Mouse (Mus musculus) midbrain, embryonic 10.5 days (tissue): ENCODE results near the gene Dnaja4. TPM values are rescaled to one million over a fixed set of nuclear protein-coding genes. Genes with fewer than 3 reads are reported as not detected.

Experiments used
- DNase-seq: peaks from one replicate; pipeline ENCODE4 v3.0.0-alpha.2; 2017; ENCODE audit warnings: low spot score
- H3K27ac ChIP-seq: fragments of 300-500 bp; sonication (generic); replicated peaks from 2 replicates; pipeline ENCODE4 v1.5.1; 2016; ENCODE audit warnings: mild to moderate bottlenecking
- H3K27me3 ChIP-seq: fragments of 300-500 bp; sonication (generic); 2 replicates; pipeline ENCODE4 v1.6.1; 2016; ENCODE audit warnings: low read depth, mild to moderate bottlenecking; ENCODE audit not compliant: poor library complexity, severe bottlenecking
- H3K36me3 ChIP-seq: fragments of 300-500 bp; sonication (generic); 2 replicates; pipeline ENCODE4 v1.6.1; 2016; ENCODE audit warnings: mild to moderate bottlenecking, moderate library complexity
- H3K4me1 ChIP-seq: fragments of 300-500 bp; sonication (generic); 2 replicates; pipeline ENCODE4 v1.6.1; 2016
- H3K4me3 ChIP-seq: fragments of 300-500 bp; sonication (generic); 2 replicates; pipeline ENCODE4 v1.5.1; 2016; ENCODE audit warnings: mild to moderate bottlenecking, moderate library complexity
- H3K9me3 ChIP-seq: fragments of 300-500 bp; sonication (generic); replicated peaks from 2 replicates; pipeline ENCODE4 v1.6.1; 2016; ENCODE audit warnings: mild to moderate bottlenecking
- WGBS: fragments of 180-500 bp; shearing (Covaris S2); methylation state at CpG from one replicate; pipeline ENCODE4 v1.1.7; 2016; 5-methylcytosine and 5-hydroxymethylcytosine counted together
- polyA plus RNA-seq: library from polyadenylated mRNA; unstranded; fragments of >200 nt; fragmentation: Nextera tagmentation; extraction: Ambion mirVana; gene quantifications from 2 replicates; pipeline ENCODE4 v1.2.1, GENCODE M21; 2016

Dnaja4 gene
- polyA plus RNA-seq, 1 experiment from 2014 or later, result 3.1 TPM

GRCm38 (mm10) chr9:54743891-54744290 is 45.2 kb downstream of the Dnaja4 start:
- H3K4me1 ChIP-seq, result peaks cover 35% of the 10 kb centered on the region

DNA sequence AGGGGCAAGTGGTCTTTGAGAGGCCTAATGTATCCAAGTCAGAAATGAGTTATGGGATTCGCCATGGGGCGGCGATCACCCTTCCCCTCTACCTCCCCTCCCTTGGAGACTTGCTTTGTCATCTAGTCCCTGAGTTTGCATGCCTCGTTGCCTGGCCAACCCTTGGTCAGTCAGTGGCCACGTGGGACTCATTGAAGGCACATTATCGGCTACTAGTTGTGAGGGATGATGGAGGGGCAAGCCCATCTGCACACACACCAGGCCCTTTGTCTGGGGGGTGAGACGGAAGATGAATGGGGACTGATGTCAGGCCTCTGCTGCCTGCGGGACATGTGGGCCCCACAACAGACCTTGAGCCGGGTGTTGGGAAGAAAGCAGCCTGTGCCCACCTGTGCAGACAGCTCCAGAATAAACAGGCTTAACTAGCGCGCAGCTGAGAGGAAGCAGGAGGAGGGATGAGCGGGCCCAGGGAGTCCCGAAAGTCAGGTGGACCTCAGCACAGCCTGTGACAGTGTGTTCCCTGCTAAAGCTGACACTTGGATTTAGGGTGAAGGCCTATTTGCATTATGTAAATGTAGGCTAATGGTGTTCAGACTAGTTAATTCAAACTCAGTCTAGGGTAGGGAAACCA is 47.2 kb downstream of the Dnaja4 start:
- whole genome bisulfite sequencing, result 61% methylated on average over 13 of the region's 13 CpGs
- Histone ChIP-seq H3K27ac (peak overlapping the region; percentile 43), H3K27me3 (no peaks in the 10 kb centered on the region), H3K9me3 (no peaks in the 10 kb centered on the region), H3K4me3 (no peak overlapping the region), H3K4me1 (peaks cover 26% of the 10 kb centered on the region), H3K36me3 (no peaks in the 10 kb centered on the region)
- peak; percentile 39 for DNase-seq

More at GRCm38 (mm10) chr9:54743891-54744290, 45.2 kb downstream of the Dnaja4 start:
- Histone ChIP-seq H3K27ac (no peak overlapping the region), H3K27me3 (no peaks in the 10 kb centered on the region), H3K9me3 (no peaks in the 10 kb centered on the region), H3K4me3 (no peak overlapping the region), H3K36me3 (no peaks in the 10 kb centered on the region)
- no peak for DNase-seq
- WGBS, result 84% methylated on average over 4 of the region's 4 CpGs

GRCm38 (mm10) chr9:54750215-54750981 is 51.7 kb downstream of the Dnaja4 start:
- H3K27me3 ChIP-seq, result peaks cover 11% of the 10 kb centered on the region; the same call in 1 of the 2 replicates
- H3K4me3 ChIP-seq, result no peak overlapping the region
- no peak for DNase-seq
- no peaks in the 10 kb centered on the region for H3K36me3 ChIP-seq
- H3K4me1 ChIP-seq, result peaks cover 46% of the 10 kb centered on the region
- 85% methylated on average over 7 of the region's 7 CpGs for WGBS
- H3K27ac ChIP-seq, result peak overlapping the region; percentile 39
- H3K9me3 ChIP-seq, result no peaks in the 10 kb centered on the region

DNA sequence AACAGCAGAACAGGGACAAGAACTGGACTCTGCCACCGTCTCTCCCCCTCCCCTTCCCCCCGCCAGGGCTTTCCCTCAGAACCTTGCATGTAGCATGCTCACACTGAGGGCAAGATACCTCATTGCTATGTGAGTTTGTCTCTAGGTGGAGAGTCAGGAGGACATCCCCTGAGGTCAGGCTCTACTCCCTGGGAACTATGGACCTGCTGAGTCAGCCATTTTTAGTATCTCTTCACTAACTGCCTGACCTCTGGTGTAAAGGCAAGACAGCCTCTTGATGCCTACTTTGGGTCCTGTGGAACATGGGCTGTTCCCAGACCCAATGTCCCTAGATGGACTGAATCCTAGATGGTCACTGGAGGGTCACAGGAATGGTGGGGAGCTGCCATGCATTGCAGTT is 53.0 kb downstream of the Dnaja4 start:
- WGBS, result 90% methylated on average over 2 of the region's 2 CpGs
- peak overlapping the region; percentile 64; the same call in 1 of the 2 replicates for H3K27ac ChIP-seq
- peaks cover 36% of the 10 kb centered on the region for H3K4me1 ChIP-seq

DNA sequence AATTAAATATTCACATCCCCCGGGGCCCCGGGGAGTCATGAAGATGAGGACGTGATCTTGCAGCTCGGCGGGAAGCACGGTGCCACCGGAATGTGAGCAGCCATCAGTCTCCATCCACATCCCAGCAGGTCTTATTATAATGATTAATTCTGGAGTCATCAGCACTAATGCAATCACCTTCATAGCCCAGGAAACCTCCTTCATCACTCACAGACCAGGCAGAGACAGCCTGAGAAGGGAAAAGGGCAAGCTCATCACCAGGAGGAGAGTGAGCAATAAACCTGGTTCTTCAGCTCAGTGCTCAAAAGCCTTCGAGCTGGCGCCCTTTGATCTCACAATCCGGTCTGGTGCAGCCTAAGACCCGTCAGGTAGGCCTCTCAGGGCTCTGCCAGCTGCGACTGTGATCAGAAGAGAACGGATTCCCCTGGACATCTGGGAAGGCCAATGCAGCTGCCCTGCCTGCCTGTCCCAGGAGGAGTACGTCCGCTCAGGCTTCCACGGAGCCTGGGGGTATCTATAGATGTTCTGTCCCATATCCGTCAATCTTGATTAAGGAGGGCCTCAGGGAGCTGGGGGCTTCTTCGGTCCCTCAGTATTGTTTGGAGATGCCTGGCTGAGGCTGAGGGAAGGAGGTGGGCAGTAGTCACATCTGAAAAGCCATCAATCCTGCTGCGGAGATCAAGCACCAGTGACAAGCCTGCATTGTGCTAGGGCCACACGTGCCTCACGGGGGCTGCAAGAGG is 53.7 kb downstream of the Dnaja4 start:
- no peaks in the 10 kb centered on the region for H3K9me3 ChIP-seq
- peak overlapping the region; percentile 64 for H3K27ac ChIP-seq
- H3K4me3 ChIP-seq, result peak overlapping the region; percentile 18; the same call in 1 of the 2 replicates
- DNase-seq, result peak; percentile 54
- 36% methylated on average over 21 of the region's 21 CpGs for WGBS
- peaks cover 36% of the 10 kb centered on the region for H3K4me1 ChIP-seq
- no peaks in the 10 kb centered on the region for H3K36me3 ChIP-seq
- peaks cover 11% of the 10 kb centered on the region; the same call in 1 of the 2 replicates for H3K27me3 ChIP-seq

More for the DNA sequence above, 53.0 kb downstream of the Dnaja4 start:
- Histone ChIP-seq H3K36me3 (no peaks in the 10 kb centered on the region), H3K9me3 (no peaks in the 10 kb centered on the region), H3K4me3 (no peak overlapping the region), H3K27me3 (peaks cover 11% of the 10 kb centered on the region; the same call in 1 of the 2 replicates)
- no peak for DNase-seq

DNA sequence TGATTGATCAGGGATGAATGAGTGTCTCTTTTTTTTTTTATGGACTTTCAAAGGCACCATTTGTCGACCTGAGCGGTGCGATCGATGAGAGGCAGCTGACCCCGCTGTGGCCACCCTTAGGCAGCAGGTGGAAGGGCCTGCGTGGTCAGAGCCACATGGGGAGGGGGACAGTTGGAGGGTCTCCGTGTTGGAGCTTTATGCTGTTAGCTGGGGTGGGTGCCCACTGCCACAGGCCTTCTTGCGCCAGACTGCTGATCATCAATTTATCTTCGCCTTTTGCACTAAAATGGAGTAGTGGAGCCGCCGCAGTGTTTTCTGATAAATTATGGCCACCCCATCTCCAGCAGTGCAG is 54.2 kb downstream of the Dnaja4 start:
- WGBS, result 70% methylated on average over 11 of the region's 11 CpGs
- peak overlapping the region; percentile 64 for H3K27ac ChIP-seq

GRCm38 (mm10) chr9:54759592-54759991 is 60.9 kb downstream of the Dnaja4 start:
- WGBS, result 9% methylated on average over 6 of the region's 6 CpGs
- Histone ChIP-seq H3K36me3 (no peaks in the 10 kb centered on the region), H3K9me3 (no peaks in the 10 kb centered on the region), H3K4me1 (peaks cover 34% of the 10 kb centered on the region), H3K27ac (peak overlapping the region; percentile 84), H3K4me3 (peak overlapping the region; percentile 18; the same call in 1 of the 2 replicates), H3K27me3 (peaks cover 33% of the 10 kb centered on the region)
- peak; percentile 75 for DNase-seq

More for the DNA sequence above, 54.2 kb downstream of the Dnaja4 start:
- H3K36me3 ChIP-seq, result no peaks in the 10 kb centered on the region
- peaks cover 11% of the 10 kb centered on the region; the same call in 1 of the 2 replicates for H3K27me3 ChIP-seq
- H3K9me3 ChIP-seq, result no peaks in the 10 kb centered on the region
- no peak for DNase-seq
- H3K4me1 ChIP-seq, result peaks cover 36% of the 10 kb centered on the region
- no peak overlapping the region for H3K4me3 ChIP-seq

DNA sequence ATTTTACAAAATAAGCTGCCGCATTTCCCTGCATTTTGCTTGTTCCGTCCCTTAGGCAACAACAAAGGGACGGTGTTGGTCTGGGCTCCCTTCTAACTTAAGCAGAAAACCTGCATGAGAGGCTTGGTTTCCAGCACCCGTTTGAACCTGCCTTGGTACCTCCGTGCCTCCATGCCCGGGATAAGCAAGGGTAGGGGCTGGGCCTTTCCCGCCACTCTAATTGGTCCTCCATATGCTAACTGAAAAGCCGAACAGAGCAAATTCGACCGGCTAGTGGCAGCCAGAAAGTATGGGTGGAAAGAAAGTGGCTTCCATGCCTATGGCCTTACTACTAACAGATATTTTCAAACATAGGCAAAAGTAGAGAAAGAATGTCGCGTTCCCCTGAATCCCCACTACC is 65.4 kb downstream of the Dnaja4 start:
- Histone ChIP-seq H3K27me3 (peaks cover 77% of the 10 kb centered on the region), H3K4me1 (peaks cover 48% of the 10 kb centered on the region), H3K9me3 (no peaks in the 10 kb centered on the region), H3K4me3 (peak overlapping the region; percentile 53), H3K36me3 (no peaks in the 10 kb centered on the region; the same call in 1 of the 2 replicates), H3K27ac (peak overlapping the region; percentile 76)
- 18% methylated on average over 12 of the region's 12 CpGs for WGBS
- no peak for DNase-seq

DNA sequence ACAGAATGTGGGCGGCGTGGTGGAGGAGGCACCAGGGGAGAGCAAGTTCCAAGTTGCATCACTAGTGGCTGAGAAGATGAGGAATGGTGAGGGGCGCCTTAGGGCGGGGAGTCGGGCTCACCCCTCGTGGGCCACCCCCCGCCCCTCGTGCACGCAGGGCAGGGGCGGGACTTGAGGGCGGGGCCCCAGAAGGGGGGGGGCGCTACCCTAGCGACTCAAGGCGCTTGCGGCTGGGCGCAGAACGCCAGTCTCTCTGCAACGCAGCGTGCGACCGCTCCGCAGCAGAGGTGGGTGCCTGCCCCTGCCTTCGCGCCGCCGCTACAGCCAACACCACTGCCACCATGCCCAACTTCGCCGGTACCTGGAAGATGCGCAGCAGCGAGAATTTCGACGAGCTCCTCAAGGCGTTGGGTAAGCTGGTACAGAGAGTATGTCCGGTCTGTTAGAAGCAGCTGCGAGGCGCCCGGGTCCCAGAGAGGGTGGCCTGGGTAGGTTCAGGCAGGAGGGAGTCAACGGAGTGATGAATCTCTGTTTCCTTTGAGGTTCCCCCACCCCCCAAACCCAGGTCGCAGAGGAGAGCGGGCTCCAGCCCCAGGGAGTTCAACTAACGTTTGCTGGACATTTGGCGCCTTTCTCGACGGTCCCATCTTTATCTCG is 66.0 kb downstream of the Dnaja4 start, which contains the start of gene Crabp1:
Gene Crabp1, plus strand, starts transcription at position 188 of the 657 bp plus-strand sequence.
- peak; percentile 59 for DNase-seq
- Histone ChIP-seq H3K4me1 (peaks cover 46% of the 10 kb centered on the region), H3K4me3 (peak within 1 kb of the TSS; percentile 53), H3K9me3 (no peaks in the 10 kb centered on the region), H3K36me3 (no peaks in the 10 kb centered on the region; the same call in 1 of the 2 replicates), H3K27me3 (peaks cover 79% of the 10 kb centered on the region), H3K27ac (peak within 1 kb of the TSS; percentile 76)
- WGBS, result under 1% methylated on average over 39 of the region's 45 CpGs

GRCm38 (mm10) chr9:54765336-54766085 is 66.8 kb downstream of the Dnaja4 start:
- H3K4me1 ChIP-seq, result peaks cover 43% of the 10 kb centered on the region
- peak overlapping the region; percentile 53 for H3K4me3 ChIP-seq
- H3K27ac ChIP-seq, result peak overlapping the region; percentile 76
- WGBS, result 1% methylated on average over 41 of the region's 41 CpGs
- peak; percentile 51 for DNase-seq
- no peaks in the 10 kb centered on the region for H3K9me3 ChIP-seq
- H3K36me3 ChIP-seq, result no peaks in the 10 kb centered on the region; the same call in 1 of the 2 replicates
- H3K27me3 ChIP-seq, result peaks cover 79% of the 10 kb centered on the region
